Mouse (Mus musculus) embryonic fibroblast, embryonic 13.5 days (primary cell): ENCODE measurements around the gene Theg.

ENCODE experiments used
- CTCF ChIP-seq: IDR thresholded peaks from 2 replicates; pipeline ENCODE4 v1.5.1; 2011; ENCODE audit warnings: mild to moderate bottlenecking, control low read depth, low read length, moderate library complexity, borderline replicate concordance; ENCODE audit not compliant: insufficient read depth
- POLR2A ChIP-seq: IDR thresholded peaks from 2 replicates; pipeline ENCODE4 v1.6.1; 2011; ENCODE audit warnings: low read depth, mild to moderate bottlenecking, control low read depth, low read length, moderate library complexity

DNA sequence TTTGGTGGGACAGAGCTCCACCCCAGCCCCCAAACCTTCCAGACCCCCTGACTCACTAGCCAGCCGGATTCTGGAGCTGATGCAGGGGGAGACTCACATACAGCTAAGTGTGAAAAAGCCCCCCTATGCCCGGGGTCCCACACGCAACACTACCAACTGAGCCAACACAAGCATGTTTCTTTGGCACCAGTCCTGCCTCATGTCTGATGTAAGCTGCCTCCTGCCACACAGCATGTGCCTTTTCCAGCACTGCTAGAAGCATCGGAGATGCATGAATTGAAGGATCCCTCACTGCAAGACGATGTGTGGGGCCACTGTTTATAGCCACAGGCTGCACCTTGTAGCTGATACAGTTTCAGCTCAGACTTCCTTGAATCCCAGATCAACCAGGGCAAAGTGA is 41.2 kb upstream of the Theg start:
- TF ChIP-seq POLR2A (no peak), CTCF (no peak)
